Mouse (Mus musculus): Measurements from ENCODE around the gene Mosmo. TPM values are rescaled to one million over a fixed set of nuclear protein-coding genes. Genes with fewer than 3 reads are reported as not detected.

Gene Mosmo
- total RNA-seq (2021) = 10 to 100 TPM; 50.0 to 57.7 TPM
- long read RNA-seq, full-length matches to known transcripts = 1 of 2 reads
- long read RNA-seq, partial matches to known transcripts = 0 of 2 reads
- long read RNA-seq, other reads (novel, unspliced or antisense) = 1 of 2 reads

- DNase-seq (ENCODE audit: low spot score in 2 of 2) = peak; percentile 70 to 79
These were observed at the start of gene Mosmo for GRCm38 (mm10) chr7:120677001-120677643. Gene Mosmo, plus strand, starts transcription at chr7:120677618.

- peak; percentile 6 to 16 for DNase-seq (ENCODE audit: low spot score in 2 of 2)
These were observed 44.9 kb upstream of the Mosmo start for GRCm38 (mm10) chr7:120632518-120632917.

DNA sequence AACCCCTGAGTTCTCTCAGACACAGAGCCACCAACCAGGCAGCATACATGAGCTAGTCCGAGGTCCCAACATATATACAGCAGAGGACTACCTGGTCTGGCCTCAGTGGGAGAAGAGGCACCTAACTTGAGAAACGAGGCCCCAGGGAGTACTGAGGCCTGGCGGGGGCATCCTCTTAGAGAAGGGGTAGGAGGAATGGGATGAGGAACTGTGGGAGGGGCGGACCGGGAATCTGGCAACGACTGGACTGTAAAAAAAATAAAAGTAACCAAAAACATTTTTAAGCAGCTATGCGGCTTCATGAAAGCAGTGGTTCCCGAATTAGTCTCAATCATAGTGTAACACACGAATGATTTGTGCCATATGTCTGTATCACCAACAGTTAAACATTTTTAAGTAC is 43.1 kb upstream of the Mosmo start:
- DNase-seq (ENCODE audit: low spot score in 2 of 2) = no peak

GRCm38 (mm10) chr7:120634711-120635361 is 42.6 kb upstream of the Mosmo start, which contains the start of gene Uqcrc2:
Gene Uqcrc2, plus strand, starts transcription at chr7:120635176.
- DNase-seq (ENCODE audit: low spot score in 2 of 2) = peak; percentile 85 to 88

- no peak for DNase-seq (ENCODE audit: low spot score in 2 of 2)
These were observed 42.0 kb upstream of the Mosmo start for GRCm38 (mm10) chr7:120635362-120635781.

DNA sequence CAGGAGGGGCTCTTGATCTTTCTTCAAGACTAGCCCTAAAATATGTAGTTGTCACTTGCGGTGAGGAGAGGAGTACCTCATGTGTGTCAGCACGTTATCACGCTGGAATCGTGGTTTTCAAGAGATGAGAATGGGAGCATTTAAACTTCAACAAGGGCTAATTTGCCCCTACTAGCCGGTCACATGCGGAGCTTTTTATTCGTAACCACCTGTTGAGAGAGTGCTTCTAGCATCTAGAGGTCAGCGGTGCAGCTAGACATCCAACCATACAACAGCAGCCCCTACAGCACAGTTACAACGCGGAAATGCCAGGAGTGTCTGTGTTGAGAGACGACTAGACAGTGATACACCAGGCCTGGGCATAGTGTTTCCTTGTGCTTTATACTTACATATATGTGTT is 41.6 kb upstream of the Mosmo start:
- DNase-seq (ENCODE audit: low spot score in 2 of 2) = no peak

DNA sequence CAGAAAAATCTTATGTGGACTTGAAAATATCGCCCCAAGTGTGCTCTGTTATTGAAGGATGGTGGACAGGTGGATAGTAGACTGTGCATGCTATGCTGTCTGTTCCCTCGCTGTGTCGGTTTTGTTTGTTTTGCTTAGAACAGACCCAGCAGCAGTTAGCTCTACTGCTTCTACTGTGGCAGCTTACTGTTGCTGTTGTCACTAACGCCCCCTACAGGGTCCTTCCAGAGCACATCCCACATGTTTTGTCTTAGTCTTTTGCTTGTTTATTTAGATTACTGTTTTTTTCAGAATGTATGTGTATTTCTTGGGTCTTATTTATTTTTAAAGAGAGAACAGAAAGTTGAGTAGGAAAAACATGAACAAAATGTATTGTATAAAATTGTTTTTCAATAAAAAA is 34.2 kb upstream of the Mosmo start:
- DNase-seq (ENCODE audit: low spot score in 2 of 2) = no peak

DNA sequence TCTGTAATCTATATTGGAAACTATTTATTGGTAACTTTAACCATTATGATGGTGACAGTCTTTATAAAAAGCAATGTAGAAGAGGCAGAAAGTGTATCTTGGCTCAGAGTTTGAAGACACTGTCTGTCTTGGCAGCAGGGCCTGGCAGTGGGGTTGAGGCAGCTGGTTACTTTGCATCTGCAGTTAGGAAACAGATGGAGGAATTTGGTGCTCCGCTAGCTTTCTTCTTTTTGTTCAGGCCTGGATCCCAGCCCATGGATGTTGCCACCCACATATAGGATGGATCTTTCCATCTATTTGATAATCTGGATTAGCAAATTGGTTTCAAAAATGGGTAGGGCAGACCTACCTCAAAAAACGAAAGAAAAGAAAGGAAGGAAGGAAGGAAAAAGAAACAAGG is 29.6 kb upstream of the Mosmo start:
- DNase-seq (ENCODE audit: low spot score in 2 of 2) = peak; percentile 21 to 35

DNA sequence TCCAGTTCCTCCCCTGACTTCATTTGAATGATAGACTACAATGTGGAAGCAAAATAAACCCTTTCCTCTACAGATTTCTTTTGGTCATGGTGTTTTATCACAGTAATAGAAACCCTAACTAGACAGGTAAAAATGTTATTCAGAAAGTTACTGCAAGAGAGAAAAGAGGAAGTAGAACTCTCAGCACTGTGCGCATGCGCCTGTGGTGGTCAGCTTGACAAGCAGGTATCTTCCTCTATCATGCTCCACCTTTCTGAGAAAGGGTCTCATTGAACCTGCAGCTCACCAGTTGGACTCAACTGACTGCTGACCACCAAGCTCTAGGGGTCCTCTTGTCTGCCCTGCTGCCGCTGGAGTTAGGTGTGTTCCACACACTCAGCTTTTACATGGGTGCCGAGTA is 15.3 kb upstream of the Mosmo start:
- no peak for DNase-seq (ENCODE audit: low spot score in 2 of 2)

DNA sequence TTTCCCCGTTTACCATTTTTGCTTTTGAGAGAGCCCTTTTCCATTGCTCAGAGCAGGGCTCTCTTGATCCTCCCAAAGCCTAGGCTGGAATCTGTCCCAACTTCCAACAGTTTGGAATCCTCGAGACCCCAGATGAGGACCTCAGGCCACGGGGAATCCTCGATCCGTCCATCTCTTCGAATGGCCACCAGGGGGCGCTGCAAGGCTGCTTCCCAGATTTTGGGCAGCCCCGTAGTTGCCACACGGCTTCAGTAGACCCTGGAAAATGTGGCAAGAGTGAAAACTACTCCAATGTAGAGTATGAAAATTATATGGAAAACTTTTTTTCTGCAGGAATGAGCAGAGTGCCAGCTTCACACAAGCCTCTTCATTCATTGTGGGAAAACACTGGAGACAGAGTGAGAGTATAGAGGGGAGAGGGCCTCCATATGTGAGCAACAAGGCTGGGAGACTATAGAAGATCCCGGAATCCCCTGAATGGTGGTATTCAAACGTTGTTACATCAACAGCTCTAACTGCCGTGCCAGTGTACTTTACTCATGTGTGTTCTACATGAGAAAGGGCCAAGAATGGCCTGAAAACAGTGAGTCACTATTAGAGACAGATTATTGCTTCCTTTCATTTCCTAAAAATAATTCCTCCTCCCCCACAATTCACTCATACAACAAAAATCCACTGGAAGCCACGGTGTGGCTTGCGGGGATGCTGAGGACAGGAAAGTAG is 7.1 kb upstream of the Mosmo start, which contains the start of gene Pdzd9:
Pdzd9 (minus strand) TSS at position 191 of the 723 bp plus-strand sequence.
- peak; percentile 82 to 85 for DNase-seq (ENCODE audit: low spot score in 2 of 2)

DNA sequence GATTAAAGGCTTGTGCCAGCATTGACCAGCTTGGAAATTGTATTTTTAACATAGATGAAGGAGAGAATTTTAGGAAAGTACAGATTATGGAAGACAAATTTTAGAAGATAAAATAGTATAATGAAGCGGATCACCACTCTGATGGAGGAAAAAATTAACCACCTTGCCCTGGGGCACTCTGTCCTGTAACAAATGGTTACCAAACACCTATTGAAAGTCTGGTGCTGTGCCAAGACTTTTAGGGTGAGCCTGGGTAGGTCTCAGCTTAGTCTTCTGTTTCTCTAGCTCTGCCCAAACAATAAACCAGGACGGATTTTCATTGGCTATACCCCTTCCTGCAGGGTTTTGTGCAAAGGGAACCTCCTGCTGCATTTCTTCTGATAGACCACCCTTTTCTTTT is 6.1 kb upstream of the Mosmo start:
- no peak for DNase-seq (ENCODE audit: low spot score in 2 of 2)

DNA sequence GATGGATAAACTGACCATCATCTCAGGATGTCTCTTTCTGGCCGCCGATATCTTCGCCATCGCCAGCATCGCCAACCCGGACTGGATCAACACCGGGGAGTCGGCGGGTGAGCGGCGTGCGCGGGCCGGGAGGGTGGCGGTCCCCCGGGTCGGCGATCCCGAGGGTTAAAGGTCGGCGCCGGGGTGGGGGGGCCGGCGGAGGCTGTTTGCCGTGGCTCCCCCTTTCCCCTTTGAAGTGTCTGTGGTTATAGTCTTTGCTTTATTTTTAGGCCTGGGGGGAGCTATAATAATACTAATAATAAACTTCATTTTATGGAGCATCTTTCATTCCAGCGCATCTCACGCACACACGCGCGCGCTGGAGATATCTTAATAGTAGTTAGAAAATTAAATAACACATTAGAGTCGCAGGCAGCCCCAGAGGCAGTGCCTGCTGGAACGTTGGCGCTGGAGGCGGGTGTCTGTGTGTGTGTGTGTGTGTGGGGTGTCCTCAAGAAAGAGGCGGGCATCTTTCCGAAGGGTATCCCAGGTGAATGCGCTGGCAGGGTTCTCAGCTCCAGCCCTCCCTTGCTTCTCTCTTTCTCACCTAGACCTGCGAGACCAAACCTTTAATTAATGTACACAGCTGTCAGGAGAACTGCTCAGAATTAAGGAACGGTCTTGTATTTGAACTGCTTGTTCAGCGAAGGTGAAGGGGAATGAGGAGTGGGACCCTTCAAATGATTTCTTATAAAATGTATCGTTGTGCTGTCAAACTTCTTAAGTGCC is 530 bp downstream of the Mosmo start:
- peak; percentile 30 to 58 for DNase-seq (ENCODE audit: low spot score in 2 of 2)

DNA sequence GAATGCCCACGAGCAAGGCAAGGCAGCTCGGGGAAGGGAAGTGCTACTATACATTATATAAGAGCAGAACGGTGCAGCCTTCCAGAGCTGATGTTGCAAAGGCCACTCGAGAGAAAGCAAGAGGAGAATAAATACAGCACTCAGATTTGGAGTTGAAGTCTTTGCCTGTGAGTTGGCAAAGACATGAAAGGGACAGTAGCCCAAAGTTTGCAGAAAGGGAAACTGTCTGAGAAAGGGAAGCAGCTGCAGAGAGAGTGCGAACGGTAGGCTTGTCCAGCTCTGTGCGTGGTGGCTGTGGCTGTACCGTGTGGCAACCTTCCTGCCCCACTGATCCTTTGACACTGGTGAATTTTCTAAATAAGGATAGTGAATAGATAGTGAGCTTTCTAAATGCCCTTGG is 1.6 kb downstream of the Mosmo start:
- DNase-seq (ENCODE audit: low spot score in 2 of 2) = no peak

DNA sequence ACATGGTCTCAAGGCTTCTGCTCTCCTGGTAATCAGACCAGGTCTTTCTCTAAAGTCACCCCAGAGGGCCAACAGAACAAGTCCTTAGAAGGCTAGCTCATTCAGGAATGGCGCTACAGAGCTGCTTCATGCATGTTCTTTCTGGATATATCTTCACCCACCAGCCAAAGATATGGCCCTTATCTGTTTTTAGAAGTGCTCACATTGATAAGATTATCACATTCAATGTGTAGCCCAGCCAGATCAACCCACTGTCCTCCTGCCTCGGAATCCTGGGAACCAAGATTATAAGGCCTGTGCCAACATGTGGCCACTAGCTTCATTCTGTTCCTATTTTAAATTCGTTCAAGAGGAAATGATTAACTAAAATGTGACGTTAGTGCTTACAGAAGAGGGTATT is 4.6 kb downstream of the Mosmo start:
- no peak for DNase-seq (ENCODE audit: low spot score in 2 of 2)

- DNase-seq (ENCODE audit: low spot score in 2 of 2) = peak in 1 of 2 experiments; percentile 18
These were observed 7.3 kb downstream of the Mosmo start for GRCm38 (mm10) chr7:120684731-120685161.

GRCm38 (mm10) chr7:120685227-120685626 is 7.8 kb downstream of the Mosmo start:
- no peak for DNase-seq (ENCODE audit: low spot score in 2 of 2)

DNA sequence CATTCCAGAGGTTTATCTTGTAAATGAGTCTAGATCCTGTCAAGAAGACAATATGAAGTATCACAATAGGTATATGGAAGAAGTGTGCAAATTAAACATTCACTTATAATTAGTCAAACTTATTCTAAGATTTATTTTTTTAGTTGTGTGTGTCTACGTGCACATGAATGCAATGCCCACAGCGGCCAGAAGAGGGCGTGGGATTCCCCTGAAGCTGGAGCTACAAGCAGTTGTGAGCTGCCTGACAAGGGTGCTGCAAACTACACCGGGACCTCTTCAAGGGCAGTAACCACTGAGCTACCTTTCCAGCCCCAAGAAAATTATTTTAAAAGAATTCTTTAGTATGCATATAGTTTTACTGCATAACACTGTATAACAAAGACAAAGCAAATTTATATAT is 13.2 kb downstream of the Mosmo start:
- DNase-seq (ENCODE audit: low spot score in 2 of 2) = no peak

GRCm38 (mm10) chr7:120693831-120694375 is 16.5 kb downstream of the Mosmo start:
- DNase-seq (ENCODE audit: low spot score in 2 of 2) = no peak

GRCm38 (mm10) chr7:120695196-120695595 is 17.8 kb downstream of the Mosmo start:
- no peak for DNase-seq (ENCODE audit: low spot score in 2 of 2)

- DNase-seq (ENCODE audit: low spot score in 2 of 2) = no peak
These were observed 18.2 kb downstream of the Mosmo start for GRCm38 (mm10) chr7:120695641-120696040.

- DNase-seq (ENCODE audit: low spot score in 2 of 2) = no peak
These were observed 18.9 kb downstream of the Mosmo start for GRCm38 (mm10) chr7:120696331-120696730.

Data from layer of hippocampus, postnatal 10 days (tissue).